Mouse (Mus musculus): Measurements from ENCODE around the gene Atl2. TPM values are rescaled to one million over a fixed set of nuclear protein-coding genes. Genes with fewer than 3 reads are reported as not detected.

Atl2 gene
- total RNA-seq, 2 experiments from 2014 or later = 70.9 to 88.2 TPM

- intact Hi-C loops (cut with DNase I; ENCODE audit: low total_unique reads) = no loop called here
- DNase-seq = no peak
Measured at GRCm38 (mm10) chr17:79904593-79904992, 8.7 kb upstream of the Atl2 start.

DNA sequence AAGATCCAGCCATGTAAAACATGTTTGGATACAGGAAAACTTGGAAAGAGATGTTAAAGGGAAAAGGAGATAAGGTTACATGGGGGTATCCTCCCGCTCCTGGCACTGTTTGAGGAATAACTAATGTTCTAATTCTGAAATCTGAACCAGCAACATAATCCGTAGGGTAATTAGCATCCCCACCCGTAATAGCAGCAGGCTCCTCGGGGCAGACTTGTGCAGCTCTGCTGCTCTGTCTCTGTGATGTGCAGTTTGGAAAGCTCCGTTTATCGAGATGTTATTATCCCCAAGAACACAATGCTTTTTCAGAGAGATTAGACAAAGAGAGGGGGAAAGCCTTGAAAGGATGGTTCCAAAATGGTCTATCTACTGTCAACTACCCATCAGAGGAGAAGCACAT is 5.3 kb upstream of the Atl2 start:
- intact Hi-C loops (cut with DNase I; ENCODE audit: low total_unique reads) = no loop called here
- no peak for DNase-seq

GRCm38 (mm10) chr17:79898156-79898746 is 2.3 kb upstream of the Atl2 start:
- no peak for DNase-seq
- intact Hi-C loops (cut with DNase I; ENCODE audit: low total_unique reads) = loop anchor here (10.0 kb wide), 1 partner anchor 107 kb away; no protein-coding TSS in a partner anchor

DNA sequence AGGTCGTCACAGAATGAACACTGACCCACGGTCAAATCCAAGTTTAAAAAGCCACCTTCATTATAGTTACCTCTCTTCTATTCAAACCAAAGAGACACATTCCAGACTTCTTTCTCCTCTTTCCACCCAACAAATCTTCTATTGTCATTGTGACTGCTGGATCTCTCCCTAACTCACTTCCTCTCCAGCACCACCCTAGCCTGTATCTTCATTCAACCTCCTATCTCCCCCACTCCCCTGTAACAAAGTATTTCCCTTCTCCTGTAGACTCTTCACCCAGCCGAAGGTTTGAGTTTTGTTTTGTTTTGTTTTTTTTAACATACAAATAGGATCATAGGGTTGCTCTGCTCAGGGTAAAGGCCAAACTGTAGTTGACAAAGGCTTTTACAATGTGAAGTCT is 1.7 kb upstream of the Atl2 start:
- no peak for DNase-seq
- intact Hi-C loops (cut with DNase I; ENCODE audit: low total_unique reads) = loop anchor here (10.0 kb wide), 1 partner anchor 107 kb away; no protein-coding TSS in a partner anchor

- DNase-seq = peak; percentile 77
- intact Hi-C loops (cut with DNase I; ENCODE audit: low total_unique reads) = loop anchor here (10.0 kb wide), 1 partner anchor 110 kb away; no protein-coding TSS in a partner anchor
Measured at GRCm38 (mm10) chr17:79894971-79895882, 696 bp downstream of the Atl2 start.

- intact Hi-C loops (cut with DNase I; ENCODE audit: low total_unique reads) = loop anchor here (10.0 kb wide), 1 partner anchor 111 kb away; no protein-coding TSS in a partner anchor
- DNase-seq = no peak
Measured at GRCm38 (mm10) chr17:79894054-79894453, 1.9 kb downstream of the Atl2 start.

- intact Hi-C loops (cut with DNase I; ENCODE audit: low total_unique reads) = loop anchor here (10.0 kb wide), 1 partner anchor 113 kb away; no protein-coding TSS in a partner anchor
- no peak for DNase-seq
Measured at GRCm38 (mm10) chr17:79891944-79892343, 4.0 kb downstream of the Atl2 start.

DNA sequence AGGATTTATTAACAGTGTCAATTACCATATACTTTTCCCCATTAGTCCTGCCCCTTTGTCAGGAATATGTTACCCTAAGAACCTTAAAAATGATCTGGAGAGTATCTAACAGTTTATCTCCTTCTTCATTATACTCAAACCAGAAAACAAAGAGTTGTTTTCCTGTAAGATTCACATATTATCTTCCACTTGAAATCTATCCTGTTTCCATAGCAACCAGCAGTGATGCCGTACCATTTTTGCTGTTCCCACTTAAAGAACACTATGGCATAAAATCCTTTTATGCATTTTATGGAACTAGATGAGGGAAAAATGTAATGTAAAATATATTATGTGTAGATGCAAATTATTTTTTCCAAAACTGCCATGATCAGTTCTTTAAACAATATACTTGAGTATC is 8.0 kb downstream of the Atl2 start:
- DNase-seq = no peak
- intact Hi-C loops (cut with DNase I; ENCODE audit: low total_unique reads) = no loop called here

DNA sequence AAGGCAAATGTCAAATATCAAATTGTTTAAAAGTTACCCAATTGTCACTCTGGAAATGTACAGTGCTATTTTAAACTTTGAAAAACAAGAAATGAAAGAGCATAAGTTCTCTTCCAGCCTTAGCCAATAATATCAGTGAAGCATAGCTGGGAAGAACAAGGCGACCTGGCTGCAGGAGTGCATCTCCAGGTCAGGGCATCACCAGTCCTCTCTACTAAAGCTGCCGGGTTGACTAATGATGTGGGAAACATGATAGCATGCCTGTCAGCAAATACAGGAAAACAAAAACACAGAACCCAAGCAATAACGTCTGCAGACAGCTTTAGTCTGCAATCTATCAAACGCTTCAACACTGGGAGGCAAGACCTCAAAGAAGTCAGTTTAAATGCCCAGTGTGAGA is 12.7 kb downstream of the Atl2 start:
- intact Hi-C loops (cut with DNase I; ENCODE audit: low total_unique reads) = no loop called here
- DNase-seq = no peak

DNA sequence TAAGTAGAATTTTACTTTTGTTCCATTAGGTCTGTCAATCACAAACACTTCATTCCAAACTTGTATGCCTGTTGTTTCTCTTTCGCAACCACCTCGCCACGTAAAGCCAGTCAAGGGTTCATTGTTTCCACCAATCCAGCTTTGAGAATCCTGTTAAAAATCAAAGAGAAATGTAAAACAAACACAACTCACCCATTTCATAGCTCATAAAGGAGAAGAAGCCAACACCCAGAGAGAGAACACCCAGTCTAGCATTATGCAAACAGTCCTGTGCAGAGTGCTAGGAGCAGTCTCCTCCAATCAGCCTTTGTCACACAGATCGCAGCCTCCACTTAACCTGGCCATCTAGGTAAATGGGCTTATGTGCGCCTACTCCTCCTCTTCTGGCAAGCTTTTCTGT is 30.9 kb downstream of the Atl2 start:
- DNase-seq = no peak
- intact Hi-C loops (cut with DNase I; ENCODE audit: low total_unique reads) = loop anchor here (10.0 kb wide), 2 partner anchors 150 to 320 kb away; no protein-coding TSS in a partner anchor

GRCm38 (mm10) chr17:79864503-79864902 is 31.4 kb downstream of the Atl2 start:
- no peak for DNase-seq
- intact Hi-C loops (cut with DNase I; ENCODE audit: low total_unique reads) = loop anchor here (10.0 kb wide), 2 partner anchors 150 to 320 kb away; no protein-coding TSS in a partner anchor

DNA sequence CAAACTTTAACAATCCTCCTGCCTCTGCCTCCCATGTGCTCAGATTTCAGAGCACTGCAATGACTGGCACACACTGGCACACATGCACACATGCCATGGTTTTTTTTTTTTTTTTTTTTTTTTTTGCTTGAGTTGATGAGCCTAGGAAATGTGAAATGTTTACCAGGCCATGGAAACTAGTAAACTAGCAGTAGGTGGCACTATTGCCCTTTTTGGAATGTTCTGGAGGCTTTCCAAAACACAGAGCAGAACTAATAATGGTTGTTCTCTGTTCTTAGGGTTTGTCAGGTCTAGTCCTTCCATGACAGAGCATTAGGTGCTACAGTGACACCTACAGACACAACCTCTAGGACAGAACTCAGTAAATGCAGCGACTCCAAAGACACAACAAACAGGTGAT is 33.9 kb downstream of the Atl2 start:
- DNase-seq = no peak
- intact Hi-C loops (cut with DNase I; ENCODE audit: low total_unique reads) = loop anchor here (10.0 kb wide), 2 partner anchors 153 to 323 kb away; no protein-coding TSS in a partner anchor

- intact Hi-C loops (cut with DNase I; ENCODE audit: low total_unique reads) = no loop called here
- no peak for DNase-seq
Measured at GRCm38 (mm10) chr17:79855533-79855932, 40.4 kb downstream of the Atl2 start.

DNA sequence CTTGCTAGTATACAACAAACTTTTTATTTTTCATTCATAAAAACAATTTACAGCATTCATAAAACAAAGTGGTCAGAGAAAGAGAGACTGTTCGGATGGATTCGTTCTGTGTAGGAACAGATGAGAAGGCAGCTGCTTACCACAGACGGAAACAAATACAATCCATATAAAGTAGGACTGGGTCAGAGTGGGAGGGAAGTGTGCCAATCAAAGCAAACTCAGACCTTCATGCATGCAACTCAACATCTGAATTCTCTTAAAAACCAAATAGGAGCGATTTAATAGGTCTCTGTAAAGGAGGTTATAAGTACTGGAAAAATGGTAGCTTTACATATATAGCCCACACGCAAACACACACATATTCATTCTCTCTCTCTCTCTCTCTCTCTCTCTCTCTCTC is 47.5 kb downstream of the Atl2 start:
- intact Hi-C loops (cut with DNase I; ENCODE audit: low total_unique reads) = no loop called here
- DNase-seq = no peak

GRCm38 (mm10) chr17:79846182-79846581 is 49.7 kb downstream of the Atl2 start:
- no peak for DNase-seq
- intact Hi-C loops (cut with DNase I; ENCODE audit: low total_unique reads) = no loop called here

DNA sequence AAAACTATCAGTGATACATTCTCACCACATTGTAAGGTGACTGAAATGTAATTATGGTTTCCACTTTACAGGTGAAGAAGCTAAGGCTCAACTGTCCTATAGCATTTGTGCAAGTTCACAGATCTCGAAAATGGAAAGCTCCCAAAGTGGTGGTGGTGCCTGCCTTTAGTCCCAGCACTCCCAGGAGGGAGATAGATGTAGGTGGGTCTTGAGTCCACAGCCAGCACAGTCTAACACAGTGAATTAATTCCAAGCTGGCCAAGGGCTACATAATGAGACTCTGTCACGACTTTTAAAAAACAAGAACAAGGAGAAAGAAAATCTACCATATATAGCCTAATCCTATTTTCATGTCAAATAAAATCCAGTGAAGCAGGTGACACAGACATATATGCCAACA is 50.2 kb downstream of the Atl2 start:
- no peak for DNase-seq
- intact Hi-C loops (cut with DNase I; ENCODE audit: low total_unique reads) = no loop called here

GRCm38 (mm10) chr17:79840254-79841238 is 55.4 kb downstream of the Atl2 start:
- peak; percentile 68 for DNase-seq
- intact Hi-C loops (cut with DNase I; ENCODE audit: low total_unique reads) = loop anchor here (5.0 kb wide), 1 partner anchor 178 kb away; no protein-coding TSS in a partner anchor

- no peak for DNase-seq
- intact Hi-C loops (cut with DNase I; ENCODE audit: low total_unique reads) = loop anchor here (5.0 kb wide), 1 partner anchor 135 kb away; no protein-coding TSS in a partner anchor
Measured at GRCm38 (mm10) chr17:79836978-79837377, 58.9 kb downstream of the Atl2 start.

DNA sequence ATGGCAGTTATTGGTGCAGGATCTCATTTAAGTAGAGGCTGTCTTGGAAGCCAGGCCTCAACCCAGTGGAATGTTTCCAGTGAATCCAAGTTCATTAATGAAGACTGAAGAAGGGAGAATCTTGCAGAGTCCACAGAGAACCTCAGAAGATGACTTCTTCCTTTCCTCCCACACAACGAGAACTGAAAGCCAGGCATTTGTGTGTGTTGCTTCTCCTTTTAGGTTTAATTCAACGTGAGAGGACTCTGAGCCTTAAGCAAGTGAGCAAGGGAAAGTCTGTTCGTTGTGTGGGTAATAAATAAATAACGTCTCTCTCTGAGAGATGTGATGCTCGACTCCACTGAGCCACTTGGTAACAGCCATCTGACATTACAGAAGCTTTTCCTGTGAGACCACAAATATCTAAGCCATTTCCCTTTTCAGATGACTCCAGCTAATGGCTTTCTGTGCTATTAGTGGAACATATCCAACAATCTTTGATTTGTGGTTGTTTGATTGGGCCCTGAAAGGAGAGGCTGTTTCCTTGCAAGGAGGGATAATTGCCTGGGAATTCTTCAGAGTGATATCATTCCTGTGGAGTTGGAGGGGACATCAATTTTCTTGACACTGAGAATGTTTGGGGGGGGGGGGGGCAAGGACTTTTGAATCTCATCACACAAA is 60.1 kb downstream of the Atl2 start:
- intact Hi-C loops (cut with DNase I; ENCODE audit: low total_unique reads) = loop anchor here (5.0 kb wide), 1 partner anchor 134 kb away; no protein-coding TSS in a partner anchor
- DNase-seq = no peak

All from gastrocnemius, postnatal 14 days (tissue).